Mouse (Mus musculus): ENCODE measurements around the gene Ccl24.
"Not testable (repeated sequence)": the region's sequence is repeated elsewhere in the genome, so short reads cannot be mapped to it uniquely, and the experiment has no call there.

Ccl24 gene

DNA sequence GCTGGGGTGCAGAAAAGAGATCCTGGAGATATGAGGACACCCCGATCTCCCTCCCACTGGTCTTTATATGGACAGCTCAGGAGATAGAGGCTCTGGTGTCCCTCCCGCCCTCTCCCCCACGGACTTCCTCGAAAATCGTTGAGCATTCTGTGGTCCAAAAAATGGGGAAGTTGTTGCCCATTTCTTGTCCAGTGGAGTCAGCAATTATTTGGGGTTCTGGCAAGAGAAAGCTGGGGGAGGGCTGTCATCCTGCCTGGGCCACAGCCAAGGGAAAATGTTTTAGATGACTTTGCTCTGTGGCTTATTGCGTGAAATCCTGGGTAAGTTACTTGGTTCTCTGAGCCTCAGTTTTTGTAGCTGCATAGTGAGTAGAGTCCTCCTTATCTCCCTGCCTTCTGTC is at the start of gene Ccl24:
Gene Ccl24, minus strand, starts transcription at position 44 of the 400 bp plus-strand sequence.
- no peak for DNase-seq (ENCODE audit: low spot score in 2 of 2)

- peak in 1 of 2 experiments; percentile 23 for DNase-seq (ENCODE audit: low spot score in 2 of 2)
Measured at GRCm38 (mm10) chr5:135621725-135622124, 48.9 kb upstream of the Ccl24 start.

DNA sequence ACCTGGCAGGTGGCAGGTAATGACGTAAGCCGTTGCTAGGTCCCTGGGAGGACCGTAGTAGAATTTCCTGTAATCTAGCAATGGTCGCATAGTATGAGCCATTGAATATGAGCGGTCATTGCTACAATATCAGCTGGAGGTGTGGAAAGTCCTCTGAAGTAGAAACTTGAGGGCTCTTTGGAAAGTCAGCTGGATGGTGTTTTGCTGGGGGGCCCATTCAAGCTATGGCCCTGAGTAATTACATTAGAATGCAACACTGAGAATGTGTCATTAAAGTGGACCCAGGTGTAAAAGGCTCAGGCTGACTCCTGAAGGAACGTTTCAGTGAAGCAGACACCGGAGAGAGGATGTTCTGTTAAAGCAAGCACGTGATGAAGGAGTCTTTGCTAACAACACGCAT is 47.7 kb upstream of the Ccl24 start:
- no peak for DNase-seq (ENCODE audit: low spot score in 2 of 2)

- DNase-seq (ENCODE audit: low spot score in 2 of 2): not testable (repeated sequence)
Measured at GRCm38 (mm10) chr5:135619741-135620140, 46.9 kb upstream of the Ccl24 start.

DNA sequence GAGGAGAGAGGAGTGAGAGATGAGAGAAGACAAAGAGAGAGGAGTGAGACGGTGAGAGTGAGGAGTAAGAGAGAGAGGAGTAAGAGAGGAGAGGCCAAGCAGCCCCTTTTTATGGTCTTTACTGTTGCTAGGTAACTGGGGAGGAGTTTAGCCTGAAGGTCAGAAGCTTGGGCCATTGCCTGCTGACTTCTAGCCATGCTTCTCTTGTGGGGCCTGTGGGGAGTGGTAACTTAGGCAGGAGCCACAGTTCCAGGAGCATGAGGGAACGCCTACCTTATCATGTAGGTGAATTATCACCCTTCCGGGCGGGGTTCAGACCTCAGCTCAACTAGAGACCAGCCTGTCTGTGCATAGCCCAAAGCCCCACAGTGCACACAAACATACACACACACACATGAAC is 36.9 kb upstream of the Ccl24 start:
- no peak for DNase-seq (ENCODE audit: low spot score in 2 of 2)

DNA sequence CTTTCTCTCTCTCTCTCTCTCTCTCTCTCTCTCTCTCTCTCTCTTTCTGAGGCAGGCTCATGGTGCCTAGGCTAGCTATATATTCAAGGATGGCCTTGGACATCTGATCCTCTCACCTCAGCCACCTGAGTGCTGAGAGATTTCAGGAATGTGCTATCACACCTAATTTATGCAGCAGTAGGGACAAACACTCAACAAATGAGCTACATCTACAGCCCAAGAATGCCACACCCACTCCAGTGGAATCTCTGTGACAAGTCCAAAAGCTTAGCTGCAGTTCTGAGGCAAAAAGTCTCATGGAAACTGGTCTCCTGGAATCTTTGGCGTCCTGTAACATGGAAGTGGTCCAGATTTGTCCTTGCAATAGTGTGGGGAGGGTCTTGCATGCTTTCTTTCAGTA is 34.7 kb upstream of the Ccl24 start:
- DNase-seq (ENCODE audit: low spot score in 2 of 2): no peak

GRCm38 (mm10) chr5:135606717-135607116 is 33.9 kb upstream of the Ccl24 start:
- not testable (repeated sequence) for DNase-seq (ENCODE audit: low spot score in 2 of 2)

DNA sequence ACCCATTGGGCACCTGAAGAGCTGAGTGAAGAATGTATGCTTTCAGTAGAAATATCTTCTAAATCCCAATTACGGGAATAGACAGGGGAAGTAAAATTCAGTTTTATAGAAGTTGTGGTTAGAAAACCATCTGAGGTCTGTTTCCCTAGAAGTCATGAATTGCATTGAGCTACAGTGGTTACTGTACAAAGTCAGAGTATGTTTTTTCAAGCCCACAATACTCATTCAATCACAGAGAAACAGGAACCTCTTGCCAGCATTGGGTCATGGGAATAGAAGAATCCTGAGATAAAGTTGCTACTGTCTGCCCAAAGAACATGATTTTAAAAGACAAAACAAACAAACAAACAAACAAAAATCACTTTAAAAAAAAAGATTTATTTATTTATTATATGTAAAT is 31.8 kb upstream of the Ccl24 start:
- DNase-seq (ENCODE audit: low spot score in 2 of 2): not testable (repeated sequence)

- no peak for DNase-seq (ENCODE audit: low spot score in 2 of 2)
Measured at GRCm38 (mm10) chr5:135589996-135590784, 17.3 kb upstream of the Ccl24 start.

DNA sequence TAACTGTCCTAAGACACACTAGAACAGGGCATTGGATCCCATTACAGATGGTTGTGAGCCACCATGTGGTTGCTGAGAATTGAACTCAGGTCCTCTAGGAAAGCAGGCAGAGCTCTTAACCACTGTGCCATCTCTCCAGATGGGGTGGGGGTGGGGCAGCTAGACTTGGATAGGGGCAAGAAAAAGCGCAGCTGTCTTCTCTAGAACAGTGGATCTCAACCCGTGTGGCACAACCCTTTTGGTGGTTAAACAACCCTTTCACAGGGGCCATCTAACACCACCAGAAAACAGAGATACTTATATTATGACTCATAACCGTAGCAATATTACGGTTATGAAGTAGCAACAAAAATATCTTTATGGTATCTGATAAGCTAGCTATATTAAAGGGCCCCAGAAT is 14.9 kb upstream of the Ccl24 start:
- DNase-seq (ENCODE audit: low spot score in 2 of 2): no peak

- no peak for DNase-seq (ENCODE audit: low spot score in 2 of 2)
Measured at GRCm38 (mm10) chr5:135585691-135586090, 12.8 kb upstream of the Ccl24 start.

GRCm38 (mm10) chr5:135582330-135582729 is 9.5 kb upstream of the Ccl24 start:
- DNase-seq (ENCODE audit: low spot score in 2 of 2): no peak

GRCm38 (mm10) chr5:135579331-135579751 is 6.5 kb upstream of the Ccl24 start:
- DNase-seq (ENCODE audit: low spot score in 2 of 2): peak; percentile 73 to 81

- DNase-seq (ENCODE audit: low spot score in 2 of 2): no peak
Measured at GRCm38 (mm10) chr5:135576055-135576454, 3.2 kb upstream of the Ccl24 start.

- DNase-seq (ENCODE audit: low spot score in 2 of 2): no peak
Measured at GRCm38 (mm10) chr5:135568698-135569097, 4.2 kb downstream of the Ccl24 start.

GRCm38 (mm10) chr5:135567556-135568265 is 5.1 kb downstream of the Ccl24 start:
- no peak for DNase-seq (ENCODE audit: low spot score in 2 of 2)

GRCm38 (mm10) chr5:135563469-135563868 is 9.4 kb downstream of the Ccl24 start, which contains the start of gene Ccl26:
Gene Ccl26 (minus strand): TSS chr5:135563569.
- DNase-seq (ENCODE audit: low spot score in 2 of 2): no peak

- DNase-seq (ENCODE audit: low spot score in 2 of 2): no peak
Measured at GRCm38 (mm10) chr5:135557671-135558070, 15.2 kb downstream of the Ccl24 start.

DNA sequence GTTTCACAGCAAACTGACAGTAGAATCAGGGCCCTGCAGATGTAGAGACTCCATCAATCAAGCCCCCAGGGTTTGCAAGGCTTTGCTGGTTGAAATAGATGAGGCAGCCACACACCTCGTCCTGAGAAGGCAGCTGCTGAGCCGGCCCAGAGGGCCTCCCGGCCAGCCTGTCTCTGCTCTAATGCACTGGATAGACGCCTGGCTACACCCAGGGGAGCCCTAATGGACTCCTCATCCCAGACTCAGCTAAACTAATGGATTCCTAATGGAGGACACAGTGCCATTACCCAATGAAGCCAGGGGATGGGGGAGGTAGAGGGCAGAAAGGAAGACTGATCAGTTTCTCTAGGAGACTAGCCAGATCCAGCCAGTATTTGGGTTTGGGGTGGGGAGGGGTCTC is 15.8 kb downstream of the Ccl24 start:
- DNase-seq (ENCODE audit: low spot score in 2 of 2): no peak

GRCm38 (mm10) chr5:135556259-135556658 is 16.6 kb downstream of the Ccl24 start:
- DNase-seq (ENCODE audit: low spot score in 2 of 2): no peak

GRCm38 (mm10) chr5:135551591-135551990 is 21.3 kb downstream of the Ccl24 start:
- DNase-seq (ENCODE audit: low spot score in 2 of 2): no peak

DNA sequence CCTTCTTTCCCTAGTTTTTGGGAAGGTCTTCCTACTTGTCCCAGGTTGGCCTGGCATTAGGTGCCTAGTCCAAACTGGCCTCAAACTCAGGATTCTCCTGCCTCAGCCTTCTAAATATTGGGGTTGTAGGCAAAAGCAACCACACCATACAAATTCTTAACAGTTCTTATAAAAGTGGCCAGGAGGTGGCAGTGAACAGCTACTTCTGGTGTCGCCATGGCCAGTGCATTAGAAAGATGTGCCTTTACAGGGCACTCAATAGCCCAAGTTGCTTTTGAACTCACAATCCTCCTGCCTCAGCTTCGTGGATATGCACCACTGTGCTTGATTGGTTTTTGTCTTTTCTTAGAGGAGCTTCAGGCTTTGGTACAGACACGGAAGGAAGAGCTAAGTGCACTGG is 21.9 kb downstream of the Ccl24 start:
- DNase-seq (ENCODE audit: low spot score in 2 of 2): peak in 1 of 2 experiments; percentile 45

DNA sequence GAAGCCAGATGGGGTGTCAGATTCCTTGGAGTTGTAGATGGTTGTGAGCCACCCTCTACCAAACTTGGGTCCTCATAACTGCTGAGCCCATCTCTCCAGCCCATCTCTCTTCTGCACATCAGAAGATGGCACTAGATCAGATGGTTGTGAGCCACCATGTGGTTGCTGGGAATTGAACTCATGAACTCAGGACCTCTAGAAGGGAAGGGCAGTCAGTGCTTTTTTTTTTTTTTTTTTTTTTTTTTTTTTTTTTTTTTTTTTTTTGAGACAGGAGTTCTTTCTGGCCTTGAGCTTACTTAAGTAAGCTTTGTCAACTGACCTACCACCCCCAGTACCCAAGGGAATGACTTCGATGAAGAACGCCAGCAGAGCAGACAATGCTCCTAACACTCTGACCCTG is 24.9 kb downstream of the Ccl24 start:
- DNase-seq (ENCODE audit: low spot score in 2 of 2): no peak
